Mouse (Mus musculus): ENCODE data around the gene Zfp53.
"Not testable (repeated sequence)": the region's sequence is repeated elsewhere in the genome, so short reads cannot be mapped to it uniquely, and the experiment has no call there.

Gene Zfp53

GRCm38 (mm10) chr17:21488760-21489499, at the start of gene Zfp53:
Gene Zfp53 (plus strand): TSS chr17:21488998.
- DNase-seq (ENCODE audit: low spot score in 2 of 2): peak; percentile 88 to 92

- DNase-seq (ENCODE audit: low spot score in 2 of 2): peak; percentile 82 to 84
Observed at GRCm38 (mm10) chr17:21449669-21450068, 39.1 kb upstream of the Zfp53 start.

GRCm38 (mm10) chr17:21450138-21450704, 38.6 kb upstream of the Zfp53 start, which contains the start of gene Zfp51:
Gene Zfp51 (plus strand): TSS chr17:21450374.
- DNase-seq (ENCODE audit: low spot score in 2 of 2): peak; percentile 90 to 92

GRCm38 (mm10) chr17:21463550-21463949, 25.2 kb upstream of the Zfp53 start:
- no peak for DNase-seq (ENCODE audit: low spot score in 2 of 2)

- DNase-seq (ENCODE audit: low spot score in 2 of 2): no peak
Observed at GRCm38 (mm10) chr17:21472032-21472652, 16.7 kb upstream of the Zfp53 start.

GRCm38 (mm10) chr17:21472653-21473307, 16.0 kb upstream of the Zfp53 start:
- no peak for DNase-seq (ENCODE audit: low spot score in 2 of 2)

GRCm38 (mm10) chr17:21473362-21474190, 15.2 kb upstream of the Zfp53 start:
- DNase-seq (ENCODE audit: low spot score in 2 of 2): no peak

GRCm38 (mm10) chr17:21474729-21475128, 14.1 kb upstream of the Zfp53 start:
- DNase-seq (ENCODE audit: low spot score in 2 of 2): not testable (repeated sequence)

GRCm38 (mm10) chr17:21475290-21475689, 13.5 kb upstream of the Zfp53 start:
- DNase-seq (ENCODE audit: low spot score in 2 of 2): not testable (repeated sequence)

- DNase-seq (ENCODE audit: low spot score in 2 of 2): not testable (repeated sequence)
Observed at GRCm38 (mm10) chr17:21476351-21476750, 12.4 kb upstream of the Zfp53 start.

GRCm38 (mm10) chr17:21478103-21478777, 10.6 kb upstream of the Zfp53 start:
- not testable (repeated sequence) for DNase-seq (ENCODE audit: low spot score in 2 of 2)

- no peak for DNase-seq (ENCODE audit: low spot score in 2 of 2)
Observed at GRCm38 (mm10) chr17:21489500-21490001, 753 bp downstream of the Zfp53 start.

GRCm38 (mm10) chr17:21501365-21501764, 12.6 kb downstream of the Zfp53 start:
- no peak for DNase-seq (ENCODE audit: low spot score in 2 of 2)

- no peak for DNase-seq (ENCODE audit: low spot score in 2 of 2)
Observed at GRCm38 (mm10) chr17:21504524-21504923, 15.7 kb downstream of the Zfp53 start.

- DNase-seq (ENCODE audit: low spot score in 2 of 2): no peak
Observed at GRCm38 (mm10) chr17:21506258-21506657, 17.5 kb downstream of the Zfp53 start.

- DNase-seq (ENCODE audit: low spot score in 2 of 2): no peak
Observed at GRCm38 (mm10) chr17:21509756-21510155, 21.0 kb downstream of the Zfp53 start.

GRCm38 (mm10) chr17:21515403-21516105, 26.8 kb downstream of the Zfp53 start:
- peak; percentile 82 to 84 for DNase-seq (ENCODE audit: low spot score in 2 of 2)

- peak; percentile 71 to 74 for DNase-seq (ENCODE audit: low spot score in 2 of 2)
Observed at GRCm38 (mm10) chr17:21516201-21517129, 27.7 kb downstream of the Zfp53 start.

All from right cerebral cortex, postnatal 10 days (tissue).